Mouse (Mus musculus) lung, postnatal 14 days (tissue): ENCODE measurements around the gene Mageb16.
A peak's percentile ranks its signal among the peaks of the same experiment; 100 is the strongest.

ENCODE experiments used
- DNase-seq: peaks from one replicate; pipeline ENCODE4 v3.0.0; 2021

Mageb16 gene

GRCm38 (mm10) chrX:79671411-79671810, at the start of gene Mageb16:
Gene Mageb16 (minus strand): TSS chrX:79671435.
- no peak for DNase-seq

GRCm38 (mm10) chrX:79651091-79651490, 20.1 kb downstream of the Mageb16 start:
- DNase-seq, result peak; percentile 0

- no peak for DNase-seq
These were observed 35.8 kb downstream of the Mageb16 start for GRCm38 (mm10) chrX:79635396-79635795.

GRCm38 (mm10) chrX:79606462-79606861, 64.8 kb downstream of the Mageb16 start:
- DNase-seq, result no peak
